ENCODE assay signal across 9 mouse cellular contexts in the genomic region with DNA sequence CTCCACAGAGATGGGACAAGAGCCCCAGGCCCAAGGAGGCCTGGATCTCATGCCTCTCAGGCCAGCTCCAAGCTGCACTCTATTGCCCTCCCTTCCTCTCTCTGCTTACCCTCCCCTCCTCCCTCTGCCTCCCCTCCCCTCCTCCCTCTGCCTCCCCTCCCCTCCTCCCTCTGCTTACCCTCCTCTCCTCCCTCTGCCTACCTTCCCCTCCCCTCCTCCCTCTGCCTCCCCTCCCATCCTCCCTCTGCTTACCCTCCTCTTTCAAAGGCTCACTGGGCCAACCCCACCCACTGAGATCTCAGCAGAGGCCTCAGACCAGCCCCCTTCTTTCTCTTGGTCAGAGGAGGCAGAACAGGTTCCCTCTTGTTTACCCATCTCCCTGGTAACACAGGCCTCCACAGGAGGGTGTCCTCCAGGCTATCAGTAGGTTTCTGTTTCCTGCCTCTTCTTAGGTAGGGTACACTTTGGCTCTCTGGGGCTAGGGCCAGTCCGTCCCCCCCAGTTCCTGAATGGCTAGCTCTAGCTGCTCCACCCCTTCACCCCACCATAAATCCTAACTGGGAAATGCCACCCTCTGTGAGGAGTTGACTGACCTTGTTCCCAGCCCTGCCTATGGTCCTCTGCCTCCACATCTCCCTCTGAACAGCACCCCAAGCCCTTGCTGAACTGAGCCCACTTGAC. TPM values are rescaled to one million over a fixed set of nuclear protein-coding genes. Genes with fewer than 3 reads are reported as not detected.
DNase-seq lines count a peak whose midpoint lies in the region; ATAC-seq and TF ChIP-seq lines count a peak whose summit lies in the region.
"Had no signal": no experiment of that assay in that cellular context is flagged by ENCODE, and none has a peak within 500 bp of the region (broad histone marks: within the 10 kb centered on the region; RNA-seq: fewer than 3 reads in every experiment).

No protein-coding gene starts in this region.

- H3K9me3 ChIP-seq in heart, postnatal 0 days (replicated peaks; ENCODE audit: control insufficient read depth, low read length): no peaks in the 10 kb centered on the region
- H3K9me3 ChIP-seq in embryonic facial prominence, embryonic 15.5 days (replicated peaks): no peaks in the 10 kb centered on the region
- no peaks in the 10 kb centered on the region for H3K9me3 ChIP-seq in limb, embryonic 12.5 days

- H3K27me3 ChIP-seq in heart, postnatal 0 days (ENCODE audit: control insufficient read depth, insufficient read depth, low read length): no peaks in the 10 kb centered on the region
- no peaks in the 10 kb centered on the region for H3K27me3 ChIP-seq in embryonic facial prominence, embryonic 15.5 days
- H3K27me3 ChIP-seq in limb, embryonic 12.5 days: no peaks in the 10 kb centered on the region
- no peaks in the 10 kb centered on the region for H3K27me3 ChIP-seq in myocyte (ENCODE audit: control insufficient read depth, insufficient read depth, insufficient read length)

- H3K79me2 ChIP-seq in myocyte (ENCODE audit: control insufficient read depth, insufficient read depth): no peaks in the 10 kb centered on the region

- WGBS in heart, postnatal 0 days: 29% methylated on average over 1 of the region's 1 CpGs
- WGBS in embryonic facial prominence, embryonic 15.5 days: 42% methylated on average over 1 of the region's 1 CpGs
- 38% methylated on average over 1 of the region's 1 CpGs for WGBS in limb, embryonic 12.5 days

- no peak overlapping the region for H3K4me2 ChIP-seq in heart, postnatal 0 days (ENCODE audit: low read depth, low read length)
- H3K4me2 ChIP-seq in embryonic facial prominence, embryonic 15.5 days (replicated peaks): no peak overlapping the region
- no peak overlapping the region for H3K4me2 ChIP-seq in limb, embryonic 12.5 days
- H3K4me2 ChIP-seq in myocyte (ENCODE audit: low read depth): peak overlapping the region; percentile 4

- peak; percentile 45; the same call in 1 of the 2 replicates for ATAC-seq in heart, postnatal 0 days (ENCODE audit: insufficient read depth, low read depth)
- ATAC-seq in embryonic facial prominence, embryonic 15.5 days (ENCODE audit: insufficient number of reproducible peaks, low FRiP score, low TSS enrichment, low read depth): peak; percentile 63
- 0 out of 2 replicates have a peak, but pooled peaks have one; percentile 12 for ATAC-seq in limb, embryonic 12.5 days (ENCODE audit: insufficient number of reproducible peaks, insufficient read depth, low FRiP score, low TSS enrichment, low read depth)

- no peak overlapping the region for H3K27ac ChIP-seq in heart, postnatal 0 days (ENCODE audit: low read depth)
- peak overlapping the region; percentile 60; the same call in 1 of the 2 replicates for H3K27ac ChIP-seq in embryonic facial prominence, embryonic 15.5 days (replicated peaks)
- H3K27ac ChIP-seq in limb, embryonic 12.5 days: peak overlapping the region; percentile 57

- no peak overlapping the region for H3K9ac ChIP-seq in heart, postnatal 0 days (replicated peaks; ENCODE audit: low read depth, low read length)
- no peak overlapping the region for H3K9ac ChIP-seq in embryonic facial prominence, embryonic 15.5 days
- H3K9ac ChIP-seq in limb, embryonic 12.5 days (replicated peaks): no peak overlapping the region

- TF ChIP-seq EP300 in heart, postnatal 0 days (IDR thresholded peaks at IDR 0.05; ENCODE audit: low read depth): no peak

- DNase-seq in heart, postnatal 0 days (ENCODE audit: low spot score): no peak
- DNase-seq in heart, adult 8-10 months (ENCODE audit: low spot score): no peak
- no peak for DNase-seq in layer of hippocampus, postnatal 25 days (ENCODE audit: extremely low spot score in 1 of 2, low spot score in 1 of 2)
- no peak for DNase-seq in layer of hippocampus, postnatal 36 days
- DNase-seq in left cerebral cortex, adult 8-10 months (ENCODE audit: low spot score in 2 of 2): no peak

- H3K4me1 ChIP-seq in heart, postnatal 0 days (ENCODE audit: control insufficient read depth, insufficient read depth): 0 out of 2 replicates have a peak, but pooled peaks cover 8% of the 10 kb centered on the region
- H3K4me1 ChIP-seq in embryonic facial prominence, embryonic 15.5 days: peaks cover 26% of the 10 kb centered on the region
- peaks cover 16% of the 10 kb centered on the region for H3K4me1 ChIP-seq in limb, embryonic 12.5 days (replicated peaks)

- no peak overlapping the region for H3K4me3 ChIP-seq in heart, postnatal 0 days (ENCODE audit: low read depth, low read length)
- no peak overlapping the region for H3K4me3 ChIP-seq in embryonic facial prominence, embryonic 15.5 days (replicated peaks)
- H3K4me3 ChIP-seq in limb, embryonic 12.5 days (replicated peaks): no peak overlapping the region
- H3K4me3 ChIP-seq in myocyte: no peak overlapping the region

- peaks cover 15% of the 10 kb centered on the region for H3K36me3 ChIP-seq in heart, postnatal 0 days (replicated peaks; ENCODE audit: control insufficient read depth, insufficient read depth, low read length)
- peaks cover 12% of the 10 kb centered on the region for H3K36me3 ChIP-seq in embryonic facial prominence, embryonic 15.5 days
- peaks cover 21% of the 10 kb centered on the region for H3K36me3 ChIP-seq in limb, embryonic 12.5 days
- H3K36me3 ChIP-seq in myocyte (ENCODE audit: control insufficient read depth, insufficient read depth): no peaks in the 10 kb centered on the region

- no peak for TF ChIP-seq CTCF in heart, postnatal 0 days (IDR thresholded peaks at IDR 0.05; ENCODE audit: low read depth)

- no peak for TF ChIP-seq POLR2A in myocyte (IDR thresholded peaks at IDR 0.05; ENCODE audit: insufficient read length, low read depth)

- no peak overlapping the region for H3ac ChIP-seq in myocyte (ENCODE audit: control insufficient read depth, insufficient read length)

TF ChIP-seq in myocyte, 11 proteins besides CTCF, POLR2A, EP300 and RAD21 (continues in another document):
- TF ChIP-seq MAX (IDR thresholded peaks at IDR 0.05; ENCODE audit: low read depth) (no peak), REST (IDR thresholded peaks at IDR 0.05; ENCODE audit: insufficient read depth, insufficient read length) (no peak), CEBPB (IDR thresholded peaks at IDR 0.05; ENCODE audit: insufficient read depth, poor library complexity, severe bottlenecking) (no peak), TCF12 (IDR thresholded peaks at IDR 0.05; ENCODE audit: insufficient read depth, poor library complexity, severe bottlenecking) (no peak), E2F4 (IDR thresholded peaks at IDR 0.05; ENCODE audit: insufficient read depth) (no peak), TCF3 (IDR thresholded peaks at IDR 0.05; ENCODE audit: insufficient read length, low read depth) (no peak), POLR2AphosphoS2 (IDR thresholded peaks at IDR 0.05; ENCODE audit: insufficient read length, low read depth) (no peak), MYOD1 (IDR thresholded peaks at IDR 0.05; ENCODE audit: control insufficient read depth in 1 of 3, insufficient read length in 2 of 3, low read depth in 2 of 3) (no peak), USF1 (IDR thresholded peaks at IDR 0.05; ENCODE audit: low read depth) (no peak), SRF (IDR thresholded peaks at IDR 0.05; ENCODE audit: control insufficient read depth, insufficient read length, low read depth) (no peak)

RNA-seq across cellular contexts. Expression of a gene that starts 17.7 kb away (rescaled TPM):
- total RNA-seq in heart, postnatal 0 days (2014; rRNA removed; ENCODE audit: low replicate concordance): 14.7 and 26.4 TPM in 2 replicates
- 11.5 and 11.9 TPM in 2 replicates for polyA plus RNA-seq in heart, postnatal 0 days (2015; fragmentation: Nextera tagmentation; extraction: Ambion mirVana)
- 10 to 100 TPM in 2 of 4 experiments, 1 to 10 TPM in 2; 9.1 to 12.5 (median 10.4) TPM for total RNA-seq in heart, adult 8-10 months (2022)
- polyA plus RNA-seq in embryonic facial prominence, embryonic 15.5 days (2015; fragmentation: Nextera tagmentation; extraction: Ambion mirVana): 30.0 and 32.4 TPM in 2 replicates
- polyA plus RNA-seq in limb, embryonic 12.5 days (2016; fragmentation: Nextera tagmentation; extraction: Ambion mirVana): 39.0 and 40.3 TPM in 2 replicates
- polyA plus RNA-seq in myocyte (2012; fragmentation: generic; extraction: Trizol): 13.4 TPM
- total RNA-seq in layer of hippocampus, postnatal 25 days (2021): 10 to 100 TPM; 15.9 to 19.1 TPM
- total RNA-seq in layer of hippocampus, postnatal 36 days (2021): 10 to 100 TPM; 20.9 to 22.3 TPM
- 10 to 100 TPM; 17.6 to 22.3 (median 19.1) TPM for total RNA-seq in left cerebral cortex, adult 8-10 months (2022)

RNA-seq across cellular contexts. Expression of a gene that starts 20.5 kb away (rescaled TPM):
- total RNA-seq in heart, postnatal 0 days (2014; rRNA removed; ENCODE audit: low replicate concordance): 231 and 248 TPM in 2 replicates
- polyA plus RNA-seq in heart, postnatal 0 days (2015; fragmentation: Nextera tagmentation; extraction: Ambion mirVana): 180 and 187 TPM in 2 replicates
- 10 to 100 TPM; 74.4 to 82.2 (median 75.2) TPM for total RNA-seq in heart, adult 8-10 months (2022)
- polyA plus RNA-seq in embryonic facial prominence, embryonic 15.5 days (2015; fragmentation: Nextera tagmentation; extraction: Ambion mirVana): 552 and 575 TPM in 2 replicates
- polyA plus RNA-seq in limb, embryonic 12.5 days (2016; fragmentation: Nextera tagmentation; extraction: Ambion mirVana): 323 and 348 TPM in 2 replicates
- 858 TPM for polyA plus RNA-seq in myocyte (2012; fragmentation: generic; extraction: Trizol)
- total RNA-seq in layer of hippocampus, postnatal 25 days (2021): 10 to 100 TPM; 30.2 to 39.9 TPM
- total RNA-seq in layer of hippocampus, postnatal 36 days (2021): 10 to 100 TPM; 35.2 to 44.3 TPM
- 10 to 100 TPM; 28.2 to 33.4 (median 30.8) TPM for total RNA-seq in left cerebral cortex, adult 8-10 months (2022)

RNA-seq across cellular contexts. Expression of a gene that starts 47.2 kb away (rescaled TPM):
- total RNA-seq in heart, postnatal 0 days (2014; rRNA removed; ENCODE audit: low replicate concordance): 3.4 TPM in 1 of 2 replicates, not detected in the other
- 1.1 and 1.4 TPM in 2 replicates for polyA plus RNA-seq in heart, postnatal 0 days (2015; fragmentation: Nextera tagmentation; extraction: Ambion mirVana)
- not detected for total RNA-seq in heart, adult 8-10 months (2022)
- 0.31 and 0.37 TPM in 2 replicates for polyA plus RNA-seq in embryonic facial prominence, embryonic 15.5 days (2015; fragmentation: Nextera tagmentation; extraction: Ambion mirVana)
- polyA plus RNA-seq in limb, embryonic 12.5 days (2016; fragmentation: Nextera tagmentation; extraction: Ambion mirVana): 0.20 and 0.37 TPM in 2 replicates
- polyA plus RNA-seq in myocyte (2012; fragmentation: generic; extraction: Trizol): not detected
- not detected for total RNA-seq in layer of hippocampus, postnatal 25 days (2021)
- not detected for total RNA-seq in layer of hippocampus, postnatal 36 days (2021)
- not detected for total RNA-seq in left cerebral cortex, adult 8-10 months (2022)
- total RNA-seq: neutrophil, adult 5-6 weeks had no signal

RNA-seq across cellular contexts. Expression of a gene that starts 48.0 kb away (rescaled TPM):
- 1.3 and 1.8 TPM in 2 replicates for total RNA-seq in heart, postnatal 0 days (2014; rRNA removed; ENCODE audit: low replicate concordance)
- polyA plus RNA-seq in heart, postnatal 0 days (2015; fragmentation: Nextera tagmentation; extraction: Ambion mirVana): 0.92 and 1.0 TPM in 2 replicates
- 1 to 10 TPM in 3 of 4 experiments, under 1 TPM in 1; 0.50 to 2.1 (median 1.2) TPM for total RNA-seq in heart, adult 8-10 months (2022)
- 5.2 and 6.2 TPM in 2 replicates for polyA plus RNA-seq in embryonic facial prominence, embryonic 15.5 days (2015; fragmentation: Nextera tagmentation; extraction: Ambion mirVana)
- polyA plus RNA-seq in limb, embryonic 12.5 days (2016; fragmentation: Nextera tagmentation; extraction: Ambion mirVana): 0.37 and 0.55 TPM in 2 replicates
- polyA plus RNA-seq in myocyte (2012; fragmentation: generic; extraction: Trizol): 0.08 TPM
- total RNA-seq in layer of hippocampus, postnatal 25 days (2021): under 1 TPM; 0.19 to 0.52 TPM
- total RNA-seq in layer of hippocampus, postnatal 36 days (2021): under 1 TPM; 0.10 to 0.33 TPM
- 1 to 10 TPM in 1 of 4 experiments, under 1 TPM in 3; 0.35 to 1.4 (median 0.64) TPM for total RNA-seq in left cerebral cortex, adult 8-10 months (2022)

Comparison
In these comparisons a context has a peak if more than half of its experiments do, and no peak if none do; other contexts are left out.
1. ATAC-seq: peak in every context shown above with its lines; median percentile 63 in embryonic facial prominence, embryonic 15.5 days; 45 in heart, postnatal 0 days; 12 in limb, embryonic 12.5 days.